Mouse (Mus musculus) olfactory bulb, adult 2 months (tissue): ENCODE measurements around the gene Lamb1.

Source experiments
- CTCF ChIP-seq: fragments of 200-500 bp; IDR thresholded peaks from 2 replicates; pipeline ENCODE4 v1.5.1; 2012; ENCODE audit warnings: low read depth, mild to moderate bottlenecking, low read length, moderate library complexity; ENCODE audit not compliant: insufficient read depth
- POLR2A ChIP-seq: fragments of 200-500 bp; IDR thresholded peaks from 2 replicates; pipeline ENCODE4 v1.6.1; 2012; ENCODE audit warnings: mild to moderate bottlenecking, low read depth, low read length, moderate library complexity; ENCODE audit not compliant: insufficient read depth

GRCm38 (mm10) chr12:31275411-31275810 is 10.4 kb downstream of the Lamb1 start:
- TF ChIP-seq POLR2A, result no peak
- no peak for TF ChIP-seq CTCF
